Mouse (Mus musculus) splenic B cell, adult 2 months (primary cell): ENCODE results near the gene Arhgef25.
"Not testable (repeated sequence)": the region's sequence is repeated elsewhere in the genome, so short reads cannot be mapped to it uniquely, and the experiment has no call there.

Experiments
- DNase-seq: peaks from one replicate; pipeline ENCODE4 v3.0.0-alpha.2; 2011; ENCODE audit warnings: low read depth, low spot score
- H3K27me3 ChIP-seq: 2 replicates; pipeline ENCODE4 v1.6.1; 2012; ENCODE audit warnings: mild to moderate bottlenecking, low read length, moderate library complexity, mixed read lengths; ENCODE audit not compliant: control insufficient read depth, poor library complexity, insufficient read depth, severe bottlenecking
- H3K36me3 ChIP-seq: 2 replicates; pipeline ENCODE4 v1.6.1; 2012; ENCODE audit warnings: mild to moderate bottlenecking, low read length, moderate library complexity, mixed read lengths; ENCODE audit not compliant: control insufficient read depth, poor library complexity, insufficient read depth, severe bottlenecking

Gene Arhgef25

DNA sequence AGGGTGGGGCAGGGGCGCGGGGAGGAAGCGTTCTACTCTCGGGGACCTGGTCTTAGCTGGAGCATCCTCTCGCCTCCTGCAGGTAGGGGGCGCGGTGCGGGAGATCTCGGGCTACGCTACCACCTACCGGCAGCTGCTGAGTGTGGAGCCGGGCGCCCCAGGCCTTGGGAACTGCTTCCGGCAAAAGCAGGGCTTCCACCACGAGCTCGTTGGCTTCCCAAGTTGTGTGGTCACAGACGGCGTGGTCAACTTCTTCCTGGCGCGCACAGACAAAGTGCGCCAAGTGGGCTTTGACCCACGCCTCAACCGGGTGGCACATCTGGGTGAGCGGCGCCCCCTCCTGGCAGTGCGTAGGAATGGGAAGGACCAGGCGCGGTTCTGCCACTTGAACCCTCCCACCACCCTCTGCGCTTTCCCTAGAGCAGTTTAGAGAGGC, 19.0 kb downstream of the Arhgef25 start:
- peak; percentile 88 for DNase-seq
- H3K36me3 ChIP-seq: peaks cover 15% of the 10 kb centered on the region
- H3K27me3 ChIP-seq: no peaks in the 10 kb centered on the region

DNA sequence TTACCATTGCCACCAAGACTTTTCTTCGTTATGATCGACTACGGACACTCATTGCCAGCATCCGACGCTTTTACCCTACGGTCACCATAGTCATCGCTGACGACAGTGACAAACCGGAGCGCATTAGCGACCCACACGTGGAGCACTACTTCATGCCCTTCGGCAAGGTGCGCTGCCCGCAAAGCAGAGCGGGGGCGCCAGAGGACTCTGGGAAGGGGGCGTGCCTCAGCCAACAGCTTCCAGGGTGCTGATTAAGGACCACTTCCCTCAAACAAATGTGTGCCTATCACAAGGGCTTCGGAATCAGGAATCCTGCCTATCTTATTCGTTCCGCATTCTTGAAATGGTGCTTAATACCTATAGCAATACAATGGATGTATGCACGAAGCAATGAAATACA, 19.9 kb downstream of the Arhgef25 start:
- H3K27me3 ChIP-seq: no peaks in the 10 kb centered on the region
- no peak for DNase-seq

GRCm38 (mm10) chr10:127167614-127168192, 22.2 kb downstream of the Arhgef25 start:
- no peak for DNase-seq
- H3K27me3 ChIP-seq: no peaks in the 10 kb centered on the region
- peaks cover 15% of the 10 kb centered on the region for H3K36me3 ChIP-seq

More for the DNA sequence above, 19.9 kb downstream of the Arhgef25 start:
- peaks cover 15% of the 10 kb centered on the region for H3K36me3 ChIP-seq

DNA sequence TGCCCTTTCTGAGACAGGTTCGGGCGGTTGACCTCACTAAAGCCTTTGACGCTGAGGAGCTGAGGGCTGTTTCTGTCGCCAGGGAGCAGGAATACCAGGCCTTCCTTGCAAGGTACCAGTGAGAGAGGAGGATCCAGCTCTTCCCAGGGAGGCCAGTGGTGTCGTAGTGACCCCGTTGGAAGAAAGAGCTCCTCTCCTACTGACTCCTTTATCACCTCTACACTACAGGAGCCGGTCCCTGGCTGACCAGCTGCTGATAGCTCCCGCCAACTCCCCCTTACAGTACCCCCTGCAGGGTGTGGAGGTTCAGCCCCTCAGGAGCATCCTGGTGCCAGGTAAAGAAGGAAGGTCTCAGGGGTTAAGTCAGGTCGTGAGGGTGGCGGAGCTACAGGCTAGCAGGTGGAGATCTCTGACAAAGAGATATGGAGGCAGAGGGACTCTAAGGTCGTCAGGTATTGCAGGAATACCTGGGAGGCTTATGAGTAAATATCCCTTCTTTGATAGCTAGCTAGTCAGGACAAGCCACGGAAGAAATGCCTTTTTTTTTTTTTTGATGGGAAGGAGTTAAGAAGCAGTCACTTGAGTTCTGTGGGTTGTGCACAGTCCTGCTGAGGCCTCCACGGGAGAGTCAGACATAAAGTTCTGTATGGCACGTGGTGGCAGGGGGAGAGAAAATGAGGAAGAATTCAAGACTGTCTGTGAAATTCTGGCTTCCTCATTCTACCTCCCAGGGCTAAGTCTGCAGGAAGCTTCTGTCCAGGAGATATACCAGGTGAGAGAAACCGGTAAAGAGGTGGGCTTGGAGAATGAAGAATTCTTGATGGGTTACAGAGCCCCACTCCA, 22.9 kb downstream of the Arhgef25 start:
- peaks cover 13% of the 10 kb centered on the region for H3K36me3 ChIP-seq
- no peaks in the 10 kb centered on the region for H3K27me3 ChIP-seq
- DNase-seq: peak; percentile 46

- Histone ChIP-seq H3K27me3 (no peaks in the 10 kb centered on the region), H3K36me3 (peaks cover 7% of the 10 kb centered on the region)
- DNase-seq: no peak
Measured at GRCm38 (mm10) chr10:127166404-127166715, 23.5 kb downstream of the Arhgef25 start.

GRCm38 (mm10) chr10:127165654-127166403, 24.1 kb downstream of the Arhgef25 start:
- no peaks in the 10 kb centered on the region for H3K27me3 ChIP-seq
- H3K36me3 ChIP-seq: peaks cover 7% of the 10 kb centered on the region
- peak; percentile 78 for DNase-seq

DNA sequence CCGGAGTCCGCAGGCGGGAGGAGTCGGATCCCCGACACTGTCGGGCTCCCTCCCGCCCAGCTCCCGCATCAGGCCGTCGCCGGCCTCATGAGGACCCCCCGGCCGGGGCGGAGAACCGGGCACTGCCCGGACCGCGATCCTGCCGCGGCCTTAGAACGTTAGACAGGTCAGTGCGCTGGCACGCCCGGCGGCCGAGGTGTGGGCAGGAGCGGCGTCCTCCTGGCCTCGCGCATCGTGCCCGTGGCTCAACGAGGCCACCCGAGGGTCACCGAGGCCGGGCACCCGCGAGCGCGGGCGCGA, 24.6 kb downstream of the Arhgef25 start:
- H3K36me3 ChIP-seq: peaks cover 7% of the 10 kb centered on the region
- H3K27me3 ChIP-seq: no peaks in the 10 kb centered on the region
- no peak for DNase-seq

GRCm38 (mm10) chr10:127164631-127165353, 25.1 kb downstream of the Arhgef25 start, which contains the start of gene B4galnt1:
Gene B4galnt1 (plus strand): TSS chr10:127165225.
- peak; percentile 96 for DNase-seq

DNA sequence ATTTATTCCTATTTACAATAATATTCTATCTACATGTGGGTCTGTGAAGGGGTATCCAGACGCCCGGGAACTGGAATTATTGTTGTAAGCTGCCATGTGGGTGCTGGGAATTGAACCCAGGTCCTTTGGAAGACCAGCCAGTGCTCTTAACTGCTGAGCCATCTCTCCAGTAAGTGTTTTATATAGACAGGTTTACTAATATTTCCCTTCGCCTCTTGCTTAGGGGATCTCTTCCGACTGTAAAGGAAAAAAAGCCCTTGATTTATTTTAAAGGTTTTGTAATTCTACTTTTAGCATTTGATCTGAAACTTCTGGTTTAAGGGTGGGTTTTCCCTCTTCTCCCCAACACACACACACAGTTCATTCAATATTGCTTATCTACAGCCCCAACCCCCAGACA, 25.7 kb downstream of the Arhgef25 start:
- peaks cover 2% of the 10 kb centered on the region for H3K36me3 ChIP-seq
- H3K27me3 ChIP-seq: no peaks in the 10 kb centered on the region
- no peak for DNase-seq

More at GRCm38 (mm10) chr10:127164631-127165353, 25.1 kb downstream of the Arhgef25 start, which contains the start of gene B4galnt1:
- Histone ChIP-seq H3K36me3 (peaks cover 5% of the 10 kb centered on the region), H3K27me3 (no peaks in the 10 kb centered on the region)

- DNase-seq: peak; percentile 87
- not testable (repeated sequence) for H3K36me3 ChIP-seq, H3K27me3 ChIP-seq
Measured at GRCm38 (mm10) chr10:127162771-127163261, 27.1 kb downstream of the Arhgef25 start.

- DNase-seq: no peak
- Histone ChIP-seq H3K36me3 (no peaks in the 10 kb centered on the region), H3K27me3 (no peaks in the 10 kb centered on the region)
Measured at GRCm38 (mm10) chr10:127160728-127161127, 29.2 kb downstream of the Arhgef25 start.

GRCm38 (mm10) chr10:127160081-127160480, 29.8 kb downstream of the Arhgef25 start:
- DNase-seq: no peak
- H3K36me3 ChIP-seq: no peaks in the 10 kb centered on the region
- no peaks in the 10 kb centered on the region for H3K27me3 ChIP-seq

DNA sequence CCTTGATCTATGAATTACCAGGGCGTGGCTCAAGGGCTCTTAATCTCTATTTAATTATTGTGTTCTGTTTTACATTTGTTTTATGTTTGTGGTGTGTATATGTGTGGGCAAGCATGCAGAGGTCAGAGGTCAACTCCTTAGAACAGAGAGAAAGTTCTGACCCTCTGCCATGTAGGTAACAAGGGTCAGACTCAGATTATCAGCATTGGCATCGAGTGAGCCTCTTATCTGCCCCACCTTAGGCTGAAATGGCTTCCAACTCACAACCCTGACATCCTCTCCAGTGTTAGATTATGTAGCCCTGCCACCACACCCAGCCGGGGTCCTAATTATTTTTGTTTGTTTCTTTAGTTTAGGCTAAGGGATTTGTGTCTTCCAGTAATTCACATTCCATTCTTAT, 31.4 kb downstream of the Arhgef25 start:
- Histone ChIP-seq H3K36me3 (no peaks in the 10 kb centered on the region), H3K27me3 (no peaks in the 10 kb centered on the region)
- no peak for DNase-seq

GRCm38 (mm10) chr10:127156511-127156910, 33.4 kb downstream of the Arhgef25 start:
- no peaks in the 10 kb centered on the region for H3K36me3 ChIP-seq
- H3K27me3 ChIP-seq: no peaks in the 10 kb centered on the region
- DNase-seq: no peak
